Mouse (Mus musculus) T-helper 17 cell (primary cell): Measurements from ENCODE around the gene Cldn17.

Source experiments
- in situ Hi-C, 2 experiments: fragments of 300-600 bp; cut with MboI, MseI; formaldehyde crosslinking; loops; 1 replicate in 1 of 2; 2 replicates in 1 of 2; pipeline ENCODE4 v1.15.1; 2025; ENCODE audit warnings: high pct_unique_total_duplicates in 2 of 2

Gene Cldn17

GRCm38 (mm10) chr16:88506878-88507277 is at the start of gene Cldn17:
TSS of gene Cldn17 (minus strand) at chr16:88506978.
- in situ Hi-C loops: no loop called here

GRCm38 (mm10) chr16:88542488-88542887 is 35.7 kb upstream of the Cldn17 start:
- in situ Hi-C loops: no loop called here

DNA sequence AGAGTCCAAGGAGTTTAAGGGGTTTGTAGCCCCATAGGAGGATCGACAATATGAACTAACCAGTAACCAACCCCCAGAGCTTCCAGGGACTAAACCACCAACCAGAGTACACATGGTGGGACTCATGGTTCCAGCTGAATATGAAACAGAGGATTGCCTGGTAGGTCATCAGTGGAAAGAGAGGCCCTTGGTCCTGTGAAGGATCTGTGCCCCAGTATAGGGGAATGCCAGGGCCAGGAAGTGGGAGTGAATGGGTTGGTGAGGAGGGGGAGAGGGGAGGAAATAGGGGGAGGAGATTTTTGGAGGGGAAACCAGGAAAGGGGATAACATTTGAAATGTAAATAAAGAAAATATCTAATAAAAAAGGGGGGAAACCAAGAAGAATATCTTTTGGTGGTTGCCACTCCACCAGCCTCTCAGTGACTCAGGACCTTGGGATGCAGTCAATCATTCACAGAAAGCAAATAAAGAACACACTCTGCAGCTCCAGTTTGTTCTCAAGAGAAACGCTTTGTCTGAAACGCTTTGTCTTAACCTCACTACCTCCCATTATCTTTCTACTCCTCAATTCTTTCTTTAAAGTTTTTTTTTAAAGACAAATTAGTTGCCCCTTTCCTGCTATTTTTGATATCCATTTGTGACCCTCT is 33.2 kb upstream of the Cldn17 start:
- in situ Hi-C loops: no loop called here

DNA sequence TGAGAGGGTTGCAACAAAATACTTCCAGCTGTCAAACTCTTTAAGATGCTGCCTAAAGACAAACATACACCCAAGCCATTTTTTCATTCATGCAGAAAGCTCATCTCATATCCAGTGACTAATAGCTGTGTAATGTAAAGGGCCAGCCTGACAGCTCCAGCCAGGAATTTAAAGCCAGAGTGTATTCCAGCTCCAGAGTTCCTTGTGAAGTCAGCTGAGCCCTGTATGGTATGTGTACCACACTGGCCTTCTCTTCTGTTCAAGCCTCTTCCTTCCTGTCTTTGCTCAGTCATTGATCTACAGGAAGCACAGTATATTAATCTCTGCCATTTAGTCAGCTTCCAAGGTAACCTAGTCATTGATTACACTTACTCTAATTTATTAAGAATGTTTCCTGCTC is 4.6 kb upstream of the Cldn17 start:
- in situ Hi-C loops: no loop called here

GRCm38 (mm10) chr16:88508150-88508549 is 1.4 kb upstream of the Cldn17 start:
- in situ Hi-C loops: no loop called here

DNA sequence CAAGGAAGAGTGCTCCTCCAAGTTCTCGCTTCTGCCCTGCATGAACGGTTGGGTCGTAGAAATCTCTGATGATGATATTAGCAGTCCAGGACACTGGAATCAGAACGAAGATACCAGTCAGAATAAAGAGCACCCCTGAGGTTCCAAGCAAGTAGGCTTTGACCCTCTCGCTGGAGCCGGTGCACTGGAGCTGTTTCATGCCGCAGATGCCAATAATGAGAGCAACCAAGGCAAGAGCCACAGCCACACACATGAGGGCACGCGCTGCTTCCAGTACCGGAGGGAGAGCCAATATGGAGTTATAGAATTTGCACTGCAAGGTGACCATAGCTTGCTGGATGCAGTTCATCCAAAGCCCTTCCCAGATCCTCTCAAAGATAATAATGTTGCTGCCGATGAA is 440 bp downstream of the Cldn17 start:
- in situ Hi-C loops: no loop called here

GRCm38 (mm10) chr16:88488096-88488495 is 18.7 kb downstream of the Cldn17 start:
- in situ Hi-C loops: no loop called here

GRCm38 (mm10) chr16:88480011-88480774 is 26.6 kb downstream of the Cldn17 start:
- in situ Hi-C loops: no loop called here

DNA sequence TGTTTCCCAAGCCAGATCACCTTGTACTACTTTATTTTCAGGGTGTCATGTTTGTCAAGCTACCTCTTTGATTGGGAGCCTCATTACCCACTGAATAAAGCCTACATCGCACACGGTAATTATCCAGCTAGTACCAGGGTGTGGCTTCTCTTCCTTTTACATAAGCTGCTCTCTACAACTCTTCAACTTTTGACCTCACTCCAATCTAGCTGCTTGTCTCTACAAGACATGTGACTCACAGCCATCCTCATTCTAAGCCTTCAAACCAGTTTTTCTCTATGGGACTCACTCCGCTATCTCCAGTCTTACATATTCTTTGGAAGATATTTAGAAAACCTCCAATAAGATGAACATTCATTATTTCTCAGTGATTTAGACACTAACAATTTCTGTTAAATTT is 43.5 kb downstream of the Cldn17 start:
- in situ Hi-C loops: no loop called here
